Mouse (Mus musculus) B cell, adult 67 days (primary cell): ENCODE measurements around the gene Carmil3. TPM values are rescaled to one million over a fixed set of nuclear protein-coding genes. Genes with fewer than 3 reads are reported as not detected.

Experiments used
- total RNA-seq, 2 experiments: library from RNA; stranded (reverse); gene quantifications; 4 replicates each; pipeline ENCODE4 v1.2.4; 2023

Gene Carmil3
- 1 to 10 TPM; 4.1 to 5.0 TPM for total RNA-seq

DNA sequence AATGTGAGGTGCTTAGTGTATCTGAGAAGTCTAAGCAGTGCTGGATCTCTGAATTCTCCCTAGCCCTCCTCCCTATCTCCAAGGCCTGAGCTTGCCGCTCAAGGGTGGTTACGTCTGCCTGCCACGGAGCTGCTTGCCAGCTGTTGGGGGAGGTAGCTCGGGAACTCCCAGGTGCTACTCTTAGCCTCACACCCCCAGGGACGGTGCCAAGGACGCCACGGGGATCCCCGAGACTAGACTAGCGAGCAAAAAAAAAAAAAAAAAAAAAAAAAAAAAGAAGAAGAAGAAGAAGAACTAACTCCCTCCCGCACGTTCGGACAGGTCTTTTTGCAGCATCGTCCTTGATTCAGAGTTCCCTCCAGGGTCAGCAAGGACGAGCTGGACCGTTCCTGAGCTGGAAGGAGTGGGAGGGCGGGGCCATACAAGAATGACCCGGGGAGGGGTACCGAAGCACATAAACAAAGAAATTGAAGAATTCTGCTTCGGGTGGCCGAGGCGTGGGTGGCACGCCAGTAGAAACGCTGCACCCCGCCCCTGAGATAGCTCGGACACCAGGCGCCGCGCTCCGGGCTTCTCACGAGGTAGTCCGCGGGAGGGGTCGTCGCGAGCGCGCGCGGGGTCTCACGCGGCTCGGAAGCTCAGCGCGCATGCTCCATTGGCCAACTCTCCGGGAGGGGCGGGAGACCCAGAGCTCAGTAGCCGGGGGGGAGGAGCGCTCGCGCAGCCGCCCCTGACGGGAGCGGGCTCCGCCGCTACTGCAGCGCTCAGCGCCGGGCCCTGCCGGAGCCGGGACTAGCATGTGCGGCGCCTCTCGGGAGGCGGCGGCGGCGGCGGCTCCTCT, at the start of gene Carmil3:
Gene Carmil3, plus strand, starts transcription at position 291 of the 841 bp plus-strand sequence.

DNA sequence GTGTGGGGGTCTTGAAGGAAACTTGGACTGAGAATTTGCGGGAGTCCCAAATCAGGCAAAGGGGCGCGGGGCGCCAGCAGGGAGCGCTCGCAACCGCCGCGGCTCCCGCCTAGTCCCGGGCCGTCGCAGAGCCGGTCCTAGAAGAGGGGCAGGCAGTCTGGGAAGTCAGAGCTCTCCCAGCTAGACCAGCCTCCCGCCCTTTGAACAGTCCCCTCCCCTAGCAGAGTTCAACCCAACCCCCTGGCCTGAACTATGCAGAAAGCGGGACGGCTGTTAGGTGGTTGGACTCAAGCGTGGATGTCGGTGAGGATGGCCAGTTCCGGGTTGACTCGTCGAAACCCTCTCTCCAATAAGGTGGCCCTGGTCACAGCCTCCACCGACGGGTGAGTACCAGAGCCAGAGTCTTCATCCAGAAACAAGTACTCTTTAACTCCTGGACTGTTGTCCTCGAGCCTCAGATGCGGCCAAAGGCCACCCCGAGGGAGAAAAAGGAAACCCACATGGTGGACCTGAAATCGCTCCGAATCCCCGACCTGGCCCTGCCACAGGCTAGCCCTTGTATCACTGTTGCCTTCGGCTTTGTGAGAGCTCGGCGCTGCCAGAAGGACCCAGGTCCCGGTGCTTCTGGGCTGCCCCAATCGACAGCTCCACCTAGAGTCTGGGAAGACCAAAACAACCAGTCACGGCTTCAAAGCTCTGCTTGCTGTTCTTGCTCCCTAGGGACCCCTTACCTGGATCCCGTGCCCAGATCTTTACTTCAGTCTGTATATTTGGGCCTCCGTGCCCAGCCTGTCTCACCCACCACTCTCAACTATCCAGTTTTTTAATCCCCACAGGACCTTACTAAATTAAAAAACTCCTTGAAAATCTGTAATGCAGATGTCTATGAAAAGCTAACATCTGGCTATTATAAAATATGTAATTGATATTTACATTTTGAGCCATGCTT, 11.5 kb upstream of the Carmil3 start, which contains the start of gene Dhrs4:
Gene Dhrs4, plus strand, starts transcription at position 108 of the 949 bp plus-strand sequence.

DNA sequence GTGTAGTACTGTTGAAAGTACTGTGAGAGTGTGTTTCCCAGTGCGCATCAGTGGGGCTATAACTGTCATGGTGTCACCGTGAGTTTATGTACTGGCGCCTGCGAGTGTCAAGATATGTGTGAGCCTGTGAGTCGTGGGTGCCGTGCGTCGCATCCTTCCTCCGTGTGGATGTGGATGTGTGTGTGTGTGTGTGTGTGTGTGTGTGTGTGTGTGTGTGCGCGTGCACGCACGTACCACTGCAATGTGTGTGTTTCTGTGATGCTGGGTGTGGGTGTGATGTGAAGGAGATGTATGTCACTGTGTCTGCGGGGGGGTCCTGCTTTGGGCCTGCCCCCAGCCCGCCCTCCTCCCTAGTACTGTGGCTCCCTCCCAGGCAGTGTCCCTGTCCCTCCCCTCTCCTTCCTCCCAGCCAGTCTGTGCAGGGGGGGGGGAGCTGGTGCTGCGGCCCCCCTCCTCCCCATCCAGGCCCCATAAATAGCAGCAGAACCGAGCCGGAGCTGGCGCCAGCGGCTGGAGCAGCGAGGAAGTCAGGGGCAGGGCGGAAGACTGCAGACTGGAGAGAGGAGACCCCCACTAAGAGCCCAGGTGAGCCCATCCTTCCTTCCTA, 19.8 kb downstream of the Carmil3 start, which contains the start of gene Cpne6:
Gene Cpne6, plus strand, starts transcription at position 321 of the 607 bp plus-strand sequence.

GRCm38 (mm10) chr14:55524785-55525184, 34.3 kb downstream of the Carmil3 start, which contains the start of gene Nrl:
Gene Nrl (minus strand): TSS chr14:55524981.

GRCm38 (mm10) chr14:55540067-55540786, 49.8 kb downstream of the Carmil3 start, which contains the start of gene Pck2:
Gene Pck2 (plus strand): TSS chr14:55540266.

Other genes with a start within 250 kb of the Carmil3 start
- 10 to 100 TPM; 22.3 to 32.4 TPM for gene Dhrs4, start 11.9 kb upstream of the Carmil3 start, total RNA-seq
- not detected for gene Cpne6, start 19.8 kb downstream of the Carmil3 start, total RNA-seq
- not detected for gene Nrl, start 34.3 kb downstream of the Carmil3 start, total RNA-seq
- 10 to 100 TPM; 64.0 to 67.0 TPM for gene Pck2, start 49.6 kb downstream of the Carmil3 start, total RNA-seq
- 10 to 100 TPM; 86.0 to 92.9 TPM for gene Dcaf11, start 69.4 kb downstream of the Carmil3 start, total RNA-seq
- 10 to 100 TPM in 1 of 2 experiments, 1 to 10 TPM in 1; 8.3 to 10.5 TPM for gene A730061H03Rik, start 69.8 kb downstream of the Carmil3 start, total RNA-seq
- not detected for gene Fitm1, start 85.0 kb downstream of the Carmil3 start, total RNA-seq
- gene Psme1, start 87.5 kb downstream of the Carmil3 start, total RNA-seq = 100 to 1,000 TPM; 235 to 258 TPM
- 1 to 10 TPM; 5.3 to 5.5 TPM for gene Emc9, start 94.7 kb downstream of the Carmil3 start, total RNA-seq
- 100 to 1,000 TPM; 310 to 354 TPM for gene Psme2, start 100.5 kb downstream of the Carmil3 start, total RNA-seq
- gene Rnf31, start 101.1 kb downstream of the Carmil3 start, total RNA-seq = 100 to 1,000 TPM; 122 to 132 TPM
- gene Irf9, start 112.9 kb downstream of the Carmil3 start, total RNA-seq = 100 to 1,000 TPM in 1 of 2 experiments, 10 to 100 TPM in 1; 96.0 to 123 TPM
- 1 to 10 TPM in 1 of 2 experiments, under 1 TPM in 1; 0.92 to 1.3 TPM for gene Rec8, start 127.4 kb downstream of the Carmil3 start, total RNA-seq
- 10 to 100 TPM; 60.2 to 61.5 TPM for gene Ipo4, start 145.3 kb downstream of the Carmil3 start, total RNA-seq
- 1 to 10 TPM; 1.7 to 3.5 TPM for gene Gm49378, start 147.2 kb downstream of the Carmil3 start, total RNA-seq
- 10 to 100 TPM; 46.3 to 48.5 TPM for gene Tm9sf1, start 153.2 kb downstream of the Carmil3 start, total RNA-seq
- 1 to 10 TPM; 2.9 to 4.8 TPM for gene Tssk4, start 159.5 kb downstream of the Carmil3 start, total RNA-seq
- gene Mdp1, start 169.9 kb downstream of the Carmil3 start, total RNA-seq = 10 to 100 TPM; 47.2 to 57.2 TPM
- 10 to 100 TPM; 28.5 to 30.2 TPM for gene Gmpr2, start 181.3 kb downstream of the Carmil3 start, total RNA-seq
- gene Nedd8, start 181.5 kb downstream of the Carmil3 start, total RNA-seq = 100 to 1,000 TPM; 171 to 189 TPM
- 100 to 1,000 TPM; 130 to 157 TPM for gene Tinf2, start 191.2 kb downstream of the Carmil3 start, total RNA-seq
- 1 to 10 TPM; 1.8 to 2.0 TPM for gene Tgm1, start 223.3 kb downstream of the Carmil3 start, total RNA-seq
- gene Rabggta, start 231.6 kb downstream of the Carmil3 start, total RNA-seq = 10 to 100 TPM; 81.0 to 97.5 TPM